Mouse (Mus musculus) naive thymus-derived CD4-positive, alpha-beta T cell, adult 5 months (primary cell): Measurements from ENCODE around the gene Padi3. TPM values are rescaled to one million over a fixed set of nuclear protein-coding genes. Genes with fewer than 3 reads are reported as not detected.

ENCODE experiments used
- polyA plus RNA-seq: library from polyadenylated mRNA; unstranded; fragments of 100-300 nt; shearing (Covaris generic); gene quantifications from one replicate; pipeline ENCODE4 v1.2.1, GENCODE M21; 2017

Padi3 gene
- polyA plus RNA-seq: 0.49 TPM

GRCm38 (mm10) chr4:140810458-140811260 lies at the start of gene Padi3:
TSS of gene Padi3 (minus strand) at chr4:140810648.

GRCm38 (mm10) chr4:140845666-140846065 lies 35.2 kb upstream of the Padi3 start, which contains the start of gene Padi1:
TSS of gene Padi1 (minus strand) at chr4:140845778.

DNA sequence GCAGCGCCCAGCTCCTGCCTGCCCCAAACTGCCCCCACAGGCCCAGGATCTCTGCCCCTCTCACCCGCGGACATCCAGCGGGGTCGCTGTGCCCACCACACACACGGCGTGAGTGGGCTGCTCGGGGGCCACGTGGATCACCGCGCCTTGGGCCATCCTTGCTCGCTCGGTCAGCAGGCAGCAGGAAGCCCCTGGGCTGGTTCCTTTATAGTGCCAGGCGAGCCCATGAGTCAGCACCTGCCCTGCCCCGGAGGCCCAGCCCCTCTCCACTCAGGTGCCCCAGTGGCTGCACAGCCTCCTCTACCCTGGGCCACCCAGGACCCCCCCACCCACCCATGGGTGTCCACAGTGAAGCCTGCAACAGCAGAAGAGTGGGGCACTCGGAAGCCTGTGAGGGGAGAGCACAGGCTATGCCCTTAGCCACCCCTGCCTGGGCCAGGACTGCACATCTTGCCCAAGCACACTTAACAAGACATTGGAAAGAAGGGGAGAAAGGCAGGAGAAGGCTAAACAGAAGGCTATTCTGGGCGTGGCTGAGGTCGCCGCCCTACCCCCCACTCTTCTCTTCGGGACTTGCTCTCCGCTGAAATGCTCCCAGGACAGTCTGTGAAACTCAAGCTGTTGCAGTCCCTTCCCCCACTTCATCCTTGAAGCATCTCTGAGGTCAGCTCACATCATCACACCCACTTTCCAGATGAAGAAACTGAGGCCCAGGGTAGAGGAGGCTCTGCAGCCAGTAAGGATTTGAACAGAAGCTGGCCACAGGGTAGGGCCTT lies 36.2 kb downstream of the Padi3 start, which contains the start of gene Padi4:
Gene Padi4 (minus strand): TSS at position 212 of the 776 bp plus-strand sequence.

DNA sequence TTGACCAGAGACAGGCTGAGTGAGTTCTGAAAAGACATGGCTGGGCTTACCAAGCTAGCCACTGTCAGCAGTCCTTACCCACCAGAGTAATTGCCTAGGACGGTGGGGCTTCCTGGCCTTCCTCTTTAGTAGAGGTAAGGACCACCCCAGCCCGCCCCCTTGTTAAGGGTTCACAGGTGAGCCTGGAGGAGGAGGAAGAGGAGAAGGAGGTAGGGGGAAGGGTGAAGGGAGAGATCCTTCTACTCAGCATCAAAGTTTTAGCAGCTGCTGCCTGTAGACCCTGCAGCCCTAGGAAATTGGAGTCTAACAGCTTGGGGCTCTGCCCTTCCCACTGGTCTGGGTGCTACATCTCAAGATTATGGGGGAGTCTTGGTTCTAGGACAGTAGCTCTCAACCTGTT lies 67.9 kb downstream of the Padi3 start, which contains the start of gene Padi6:
Gene Padi6 (minus strand): TSS at position 101 of the 400 bp plus-strand sequence.

Other genes with a start within 250 kb of the Padi3 start
- gene Arhgef10l, start 144.6 kb downstream of the Padi3 start, polyA plus RNA-seq: not detected
- gene Rcc2, start 110.1 kb downstream of the Padi3 start, polyA plus RNA-seq: 134 TPM
- gene Padi6, start 68.0 kb downstream of the Padi3 start, polyA plus RNA-seq: not detected
- 0.35 TPM for gene Padi4, start 36.4 kb downstream of the Padi3 start, polyA plus RNA-seq
- 0.34 TPM for gene Padi1, start 35.1 kb upstream of the Padi3 start, polyA plus RNA-seq
- 19.7 TPM for gene Padi2, start 95.7 kb upstream of the Padi3 start, polyA plus RNA-seq
- gene Sdhb, start 150.6 kb upstream of the Padi3 start, polyA plus RNA-seq: 177 TPM
- 33.3 TPM for gene Atp13a2, start 176.2 kb upstream of the Padi3 start, polyA plus RNA-seq
- not detected for gene Mfap2, start 199.8 kb upstream of the Padi3 start, polyA plus RNA-seq
- gene Crocc, start 249.9 kb upstream of the Padi3 start, polyA plus RNA-seq: 4.4 TPM